Mouse (Mus musculus) urinary bladder, postnatal 36 days (tissue): ENCODE results near the gene Med29.

Experiments used
- DNase-seq, 2 experiments: peaks; one replicate each; pipeline ENCODE4 v3.0.0; 2022; ENCODE audit warnings: low spot score in 2 of 2, mixed read lengths in 1 of 2

Med29 gene

DNA sequence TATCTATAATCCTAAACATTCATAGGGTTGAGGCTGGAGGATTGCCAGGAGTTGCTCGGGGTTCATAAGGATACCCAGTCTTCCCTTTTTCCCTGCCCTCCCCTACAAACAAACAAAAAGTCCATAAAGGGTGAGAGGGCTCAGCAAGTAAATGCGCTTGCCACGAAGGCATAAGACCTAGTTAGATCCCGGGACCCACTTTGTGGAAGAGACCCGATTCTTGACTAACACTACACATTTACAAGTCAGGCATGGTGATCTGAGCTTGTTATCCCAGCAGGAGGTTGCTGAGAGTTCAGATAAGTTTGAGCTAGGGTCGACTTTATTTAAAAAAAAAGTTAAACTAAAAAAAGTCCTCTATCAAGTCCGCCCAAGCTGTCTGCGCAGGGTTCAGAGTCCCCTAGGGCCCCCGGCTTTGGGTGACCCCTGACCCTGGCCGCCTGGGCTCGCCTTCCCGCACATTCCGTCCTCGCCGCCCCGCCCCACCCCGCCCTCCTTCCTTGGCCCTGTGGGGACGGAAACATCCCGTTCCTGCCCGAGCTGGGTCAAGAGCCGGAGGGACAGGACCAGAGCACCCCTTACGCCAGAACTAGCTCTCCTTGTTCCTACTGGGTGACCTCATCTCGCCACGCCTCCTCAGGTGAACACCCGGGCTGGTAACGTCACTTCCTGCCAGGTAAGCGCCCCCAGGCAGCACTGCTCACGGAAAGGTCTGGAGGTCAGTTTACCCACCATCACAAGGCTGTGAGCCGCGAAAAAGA lies 16.3 kb downstream of the Med29 start:
- DNase-seq, result peak; percentile 84 to 88

GRCm38 (mm10) chr7:28375176-28375921 lies 17.2 kb downstream of the Med29 start:
- DNase-seq, result peak; percentile 85 to 93

- DNase-seq, result no peak
Observed at GRCm38 (mm10) chr7:28374647-28375046, 17.9 kb downstream of the Med29 start.

DNA sequence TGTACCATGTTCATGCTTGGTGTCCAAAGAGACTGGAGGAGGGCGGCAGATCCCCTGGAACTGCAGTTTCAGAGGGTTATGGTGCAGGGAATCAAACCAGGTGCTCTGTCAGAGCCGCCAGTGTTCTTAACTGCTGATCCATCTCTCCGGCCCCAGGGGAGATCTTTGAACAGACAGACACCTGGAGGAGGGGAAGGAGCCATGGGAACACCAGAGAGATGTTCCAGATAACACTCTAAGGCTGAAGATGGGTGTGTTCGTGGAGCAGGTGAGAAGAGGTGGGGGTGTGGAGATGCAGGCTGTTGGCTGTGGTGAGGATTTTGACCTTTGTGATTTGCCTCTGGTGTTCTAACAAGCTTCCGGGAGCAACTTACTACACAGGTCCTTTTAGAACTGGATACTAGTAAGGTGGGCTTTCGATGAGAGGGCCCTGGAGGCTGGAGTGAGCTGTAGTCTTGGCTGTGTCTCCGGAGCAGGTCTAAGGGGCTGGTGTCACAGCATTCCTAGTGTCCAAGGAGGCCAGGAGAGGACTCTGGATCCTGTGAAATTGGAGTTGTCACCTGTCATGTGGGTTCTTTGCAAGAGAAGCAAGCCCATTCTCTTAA lies 18.5 kb downstream of the Med29 start:
- no peak for DNase-seq

GRCm38 (mm10) chr7:28373131-28373581 lies 19.4 kb downstream of the Med29 start:
- peak; percentile 68 to 76 for DNase-seq

GRCm38 (mm10) chr7:28372251-28373108 lies 20.0 kb downstream of the Med29 start, which contains the start of gene Plekhg2:
Plekhg2 (minus strand) TSS chr7:28372599.
- DNase-seq, result peak; percentile 98 to 99

GRCm38 (mm10) chr7:28371514-28371989 lies 21.0 kb downstream of the Med29 start:
- DNase-seq, result peak in 1 of 2 experiments; percentile 55

GRCm38 (mm10) chr7:28370977-28371513 lies 21.5 kb downstream of the Med29 start:
- DNase-seq, result peak; percentile 45 to 70

- no peak for DNase-seq
Observed at GRCm38 (mm10) chr7:28370051-28370450, 22.5 kb downstream of the Med29 start.

- DNase-seq, result no peak
Observed at GRCm38 (mm10) chr7:28368276-28368920, 24.1 kb downstream of the Med29 start.

- no peak for DNase-seq
Observed at GRCm38 (mm10) chr7:28367663-28368275, 24.7 kb downstream of the Med29 start.

DNA sequence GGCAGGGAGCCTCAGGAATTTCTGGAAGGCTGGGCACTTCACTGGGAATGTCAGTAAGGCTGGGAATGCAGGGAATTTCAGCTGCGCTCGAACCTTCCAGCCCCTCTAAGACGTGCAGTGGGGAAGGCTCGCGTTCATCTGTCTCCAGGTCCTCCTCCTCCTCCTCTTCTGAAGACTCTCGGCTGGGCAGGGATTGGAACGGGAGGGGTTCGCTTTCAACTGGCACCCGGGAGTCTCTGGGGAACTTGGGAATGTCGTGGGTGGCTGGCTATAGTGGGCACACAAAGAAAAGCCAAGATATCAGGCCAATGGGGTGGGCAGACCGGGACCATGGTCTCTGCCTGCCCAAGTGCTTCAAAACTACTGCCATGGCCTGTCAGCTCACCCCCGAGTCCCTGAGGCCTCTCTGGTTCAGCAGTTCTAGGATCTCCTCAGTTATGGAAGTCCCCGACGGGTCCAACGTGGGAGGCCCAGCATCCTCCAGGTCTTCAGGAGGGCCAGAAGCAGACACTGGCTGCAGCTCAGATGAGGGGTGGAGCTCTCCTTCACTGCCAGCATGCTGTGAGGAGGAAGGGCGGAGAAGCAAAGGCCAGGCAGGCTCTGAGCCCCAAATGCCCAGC lies 30.0 kb downstream of the Med29 start:
- DNase-seq, result no peak

DNA sequence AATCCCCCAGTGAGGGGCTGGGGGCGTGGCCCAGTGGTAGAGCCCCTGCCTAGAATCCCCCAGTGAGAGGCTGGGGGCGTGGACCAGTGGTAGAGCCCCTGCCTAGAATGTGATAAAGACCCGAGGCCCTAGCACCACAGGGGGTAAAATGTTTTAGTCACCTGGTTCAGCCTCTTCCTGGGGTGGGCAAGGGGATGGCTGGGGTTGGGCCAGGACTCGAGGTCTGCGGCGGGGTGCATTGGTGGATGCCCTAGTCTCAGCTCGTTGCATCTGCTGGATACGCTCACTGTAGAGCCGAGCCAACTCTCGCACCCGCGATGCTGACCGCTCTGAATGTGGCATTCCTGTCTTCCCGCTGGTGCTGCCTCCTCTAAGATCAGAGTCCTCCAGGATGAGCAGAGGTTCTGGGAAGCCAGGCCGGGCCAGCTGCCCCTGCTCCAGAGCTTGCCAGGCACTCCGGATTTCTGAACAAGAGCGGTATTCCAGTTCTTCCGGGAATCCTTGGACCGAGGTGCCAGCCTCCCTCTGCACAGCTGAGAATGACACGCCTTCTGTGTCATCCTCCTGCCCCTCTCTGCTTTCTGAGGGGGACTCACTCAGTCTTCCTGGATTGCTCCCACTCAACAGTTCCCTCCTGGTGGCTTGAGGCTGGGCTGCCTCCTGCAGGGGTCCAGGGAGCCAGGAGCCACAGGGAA lies 30.7 kb downstream of the Med29 start:
- DNase-seq, result no peak

DNA sequence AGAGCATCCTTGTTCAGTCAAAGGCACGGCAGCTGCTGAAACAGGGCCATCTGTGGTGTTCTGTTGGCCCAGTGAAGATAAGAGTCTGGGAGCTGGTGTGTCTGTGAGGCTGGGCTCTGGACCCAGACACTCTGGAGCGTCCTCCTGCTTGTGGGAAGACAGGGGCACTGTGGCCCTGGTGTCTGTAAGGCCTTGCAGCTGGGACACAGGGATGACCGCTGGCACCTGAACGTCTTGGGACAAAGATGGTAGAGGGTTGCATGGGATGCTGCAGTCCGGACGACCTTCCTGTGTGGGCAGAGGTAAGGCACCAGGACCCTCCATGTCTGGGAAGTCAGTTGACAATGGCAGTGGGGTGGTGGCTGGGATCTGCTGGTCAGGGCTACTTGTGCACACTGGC lies 32.2 kb downstream of the Med29 start:
- no peak for DNase-seq

- no peak for DNase-seq
Observed at GRCm38 (mm10) chr7:28359854-28360253, 32.7 kb downstream of the Med29 start.

DNA sequence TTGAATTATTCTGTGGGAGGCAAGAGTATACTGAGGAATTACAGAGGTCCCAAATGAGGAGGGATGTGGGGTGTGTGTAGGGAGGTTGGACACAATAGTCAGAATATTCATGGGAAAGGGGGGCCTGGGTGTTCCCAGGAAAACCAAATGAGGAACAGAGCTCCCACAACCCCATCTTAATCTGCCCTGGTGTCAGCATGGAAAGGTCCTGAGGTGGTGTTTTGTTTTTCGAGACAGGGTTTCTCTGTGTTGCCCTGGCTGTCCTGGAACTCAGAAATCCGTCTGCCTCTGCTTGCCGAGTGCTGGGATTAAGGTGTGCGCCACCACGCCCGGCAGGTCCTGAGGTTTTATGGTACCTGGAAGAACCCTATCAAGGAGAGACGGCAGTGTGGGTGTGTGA lies 34.1 kb downstream of the Med29 start:
- no peak for DNase-seq

GRCm38 (mm10) chr7:28357984-28358383 lies 34.5 kb downstream of the Med29 start:
- DNase-seq, result no peak

GRCm38 (mm10) chr7:28356981-28357380 lies 35.5 kb downstream of the Med29 start:
- DNase-seq, result no peak

- no peak for DNase-seq
Observed at GRCm38 (mm10) chr7:28355221-28355620, 37.3 kb downstream of the Med29 start.
